Mouse (Mus musculus): Measurements from ENCODE around the gene Necap2. TPM values are rescaled to one million over a fixed set of nuclear protein-coding genes. Genes with fewer than 3 reads are reported as not detected.

Gene Necap2
- polyA plus RNA-seq, 1 experiment = 27.3 TPM

- Histone ChIP-seq H3K27me3 (ENCODE audit: control insufficient read depth, insufficient read depth, low read length) (no peaks in the 10 kb centered on the region), H3K27ac (ENCODE audit: control insufficient read depth, insufficient read depth, low read depth, low read length) (no peak overlapping the region), H3K4me1 (ENCODE audit: control insufficient read depth, insufficient read depth, low read length) (peaks cover 3% of the 10 kb centered on the region), H3K36me3 (ENCODE audit: control insufficient read depth, insufficient read depth, low read length) (no peaks in the 10 kb centered on the region), H3K4me3 (ENCODE audit: control insufficient read depth, low read depth, low read length) (no peak overlapping the region)
- TF ChIP-seq CTCF (IDR thresholded peaks at IDR 0.05; ENCODE audit: control insufficient read depth, insufficient read depth, insufficient replicate concordance, low read depth, low read length) (no peak), POLR2A (IDR thresholded peaks at IDR 0.05; ENCODE audit: control insufficient read depth, low read depth, low read length) (no peak)
Observed at GRCm38 (mm10) chr4:141053568-141054161, 24.5 kb downstream of the Necap2 start.

GRCm38 (mm10) chr4:141053138-141053537, 25.0 kb downstream of the Necap2 start:
- Histone ChIP-seq H3K4me3 (ENCODE audit: control insufficient read depth, low read depth, low read length) (no peak overlapping the region), H3K36me3 (ENCODE audit: control insufficient read depth, insufficient read depth, low read length) (no peaks in the 10 kb centered on the region), H3K4me1 (ENCODE audit: control insufficient read depth, insufficient read depth, low read length) (peaks cover 3% of the 10 kb centered on the region), H3K27me3 (ENCODE audit: control insufficient read depth, insufficient read depth, low read length) (no peaks in the 10 kb centered on the region), H3K27ac (ENCODE audit: control insufficient read depth, insufficient read depth, low read depth, low read length) (no peak overlapping the region)
- TF ChIP-seq CTCF (IDR thresholded peaks at IDR 0.05; ENCODE audit: control insufficient read depth, insufficient read depth, insufficient replicate concordance, low read depth, low read length) = no peak
- no peak for TF ChIP-seq POLR2A (IDR thresholded peaks at IDR 0.05; ENCODE audit: control insufficient read depth, low read depth, low read length)

- no peak overlapping the region for H3K27ac ChIP-seq (ENCODE audit: control insufficient read depth, insufficient read depth, low read depth, low read length)
- TF ChIP-seq CTCF (IDR thresholded peaks at IDR 0.05; ENCODE audit: control insufficient read depth, insufficient read depth, insufficient replicate concordance, low read depth, low read length) (no peak), POLR2A (IDR thresholded peaks at IDR 0.05; ENCODE audit: control insufficient read depth, low read depth, low read length) (no peak)
- no peaks in the 10 kb centered on the region for H3K36me3 ChIP-seq (ENCODE audit: control insufficient read depth, insufficient read depth, low read length)
- peaks cover 3% of the 10 kb centered on the region for H3K4me1 ChIP-seq (ENCODE audit: control insufficient read depth, insufficient read depth, low read length)
- H3K4me3 ChIP-seq (ENCODE audit: control insufficient read depth, low read depth, low read length) = no peak overlapping the region
- no peaks in the 10 kb centered on the region for H3K27me3 ChIP-seq (ENCODE audit: control insufficient read depth, insufficient read depth, low read length)
Observed at GRCm38 (mm10) chr4:141052442-141052841, 25.7 kb downstream of the Necap2 start.

GRCm38 (mm10) chr4:141049476-141049835, 28.7 kb downstream of the Necap2 start:
- Histone ChIP-seq H3K4me1 (ENCODE audit: control insufficient read depth, insufficient read depth, low read length) (peaks cover 3% of the 10 kb centered on the region), H3K36me3 (ENCODE audit: control insufficient read depth, insufficient read depth, low read length) (no peaks in the 10 kb centered on the region), H3K27me3 (ENCODE audit: control insufficient read depth, insufficient read depth, low read length) (no peaks in the 10 kb centered on the region), H3K4me3 (ENCODE audit: control insufficient read depth, low read depth, low read length) (peak overlapping the region; percentile 64), H3K27ac (ENCODE audit: control insufficient read depth, insufficient read depth, low read depth, low read length) (no peak overlapping the region)
- TF ChIP-seq POLR2A (IDR thresholded peaks at IDR 0.05; ENCODE audit: control insufficient read depth, low read depth, low read length) = no peak
- TF ChIP-seq CTCF (IDR thresholded peaks at IDR 0.05; ENCODE audit: control insufficient read depth, insufficient read depth, insufficient replicate concordance, low read depth, low read length) = no peak

- H3K4me1 ChIP-seq (ENCODE audit: control insufficient read depth, insufficient read depth, low read length) = peaks cover 3% of the 10 kb centered on the region
- TF ChIP-seq CTCF (IDR thresholded peaks at IDR 0.05; ENCODE audit: control insufficient read depth, insufficient read depth, insufficient replicate concordance, low read depth, low read length) = no peak
- TF ChIP-seq POLR2A (IDR thresholded peaks at IDR 0.05; ENCODE audit: control insufficient read depth, low read depth, low read length) = no peak
- no peaks in the 10 kb centered on the region for H3K36me3 ChIP-seq (ENCODE audit: control insufficient read depth, insufficient read depth, low read length)
- no peaks in the 10 kb centered on the region for H3K27me3 ChIP-seq (ENCODE audit: control insufficient read depth, insufficient read depth, low read length)
- peak overlapping the region; percentile 64 for H3K4me3 ChIP-seq (ENCODE audit: control insufficient read depth, low read depth, low read length)
- no peak overlapping the region for H3K27ac ChIP-seq (ENCODE audit: control insufficient read depth, insufficient read depth, low read depth, low read length)
Observed at GRCm38 (mm10) chr4:141048810-141049475, 29.2 kb downstream of the Necap2 start.

- peak; percentile 57; the same call in 1 of the 2 replicates for TF ChIP-seq CTCF (IDR thresholded peaks at IDR 0.05; ENCODE audit: control insufficient read depth, insufficient read depth, insufficient replicate concordance, low read depth, low read length)
- no peak for TF ChIP-seq POLR2A (IDR thresholded peaks at IDR 0.05; ENCODE audit: control insufficient read depth, low read depth, low read length)
- Histone ChIP-seq H3K27ac (ENCODE audit: control insufficient read depth, insufficient read depth, low read depth, low read length) (no peak overlapping the region), H3K36me3 (ENCODE audit: control insufficient read depth, insufficient read depth, low read length) (no peaks in the 10 kb centered on the region), H3K27me3 (ENCODE audit: control insufficient read depth, insufficient read depth, low read length) (no peaks in the 10 kb centered on the region), H3K4me3 (ENCODE audit: control insufficient read depth, low read depth, low read length) (no peak overlapping the region), H3K4me1 (ENCODE audit: control insufficient read depth, insufficient read depth, low read length) (peaks cover 13% of the 10 kb centered on the region)
Observed at GRCm38 (mm10) chr4:141044816-141045215, 33.3 kb downstream of the Necap2 start.

- Histone ChIP-seq H3K4me1 (ENCODE audit: control insufficient read depth, insufficient read depth, low read length) (peaks cover 10% of the 10 kb centered on the region; the same call in 1 of the 2 replicates), H3K27me3 (ENCODE audit: control insufficient read depth, insufficient read depth, low read length) (no peaks in the 10 kb centered on the region), H3K36me3 (ENCODE audit: control insufficient read depth, insufficient read depth, low read length) (no peaks in the 10 kb centered on the region), H3K4me3 (ENCODE audit: control insufficient read depth, low read depth, low read length) (peak overlapping the region; percentile 83), H3K27ac (ENCODE audit: control insufficient read depth, insufficient read depth, low read depth, low read length) (peak overlapping the region; percentile 63)
- no peak for TF ChIP-seq POLR2A (IDR thresholded peaks at IDR 0.05; ENCODE audit: control insufficient read depth, low read depth, low read length)
- TF ChIP-seq CTCF (IDR thresholded peaks at IDR 0.05; ENCODE audit: control insufficient read depth, insufficient read depth, insufficient replicate concordance, low read depth, low read length) = no peak
Observed at GRCm38 (mm10) chr4:141041117-141041516, 37.0 kb downstream of the Necap2 start.
